Mouse (Mus musculus) neutrophil, adult 5-6 weeks (primary cell): Measurements from ENCODE around the gene Rfxap. TPM values are rescaled to one million over a fixed set of nuclear protein-coding genes. Genes with fewer than 3 reads are reported as not detected.
"Not testable (repeated sequence)": the region's sequence is repeated elsewhere in the genome, so short reads cannot be mapped to it uniquely, and the experiment has no call there.

Source experiments
- ATAC-seq: fragments of 151-379, 151-347 bp; 2 replicates; pipeline ENCODE4 v1.8.0; 2017; ENCODE audit warnings: mild to moderate bottlenecking, moderate TSS enrichment; ENCODE audit not compliant: insufficient number of reproducible peaks, poor library complexity, low FRiP score, severe bottlenecking; ENCODE audit errors: extremely low read depth
- total RNA-seq: library from RNA; stranded (forward); fragments of 200-1000 nt; gene quantifications from 2 replicates; pipeline ENCODE4 v1.2.3, GENCODE M21; 2017

Rfxap gene
- total RNA-seq, 1 experiment from 2014 or later: 64.8 TPM

- ATAC-seq: no peak
These were observed 38.0 kb downstream of the Rfxap start for GRCm38 (mm10) chr3:54769349-54770275.

- no peak for ATAC-seq
These were observed 39.0 kb downstream of the Rfxap start for GRCm38 (mm10) chr3:54768592-54768991.

- no peak for ATAC-seq
These were observed 40.8 kb downstream of the Rfxap start for GRCm38 (mm10) chr3:54766811-54767210.

DNA sequence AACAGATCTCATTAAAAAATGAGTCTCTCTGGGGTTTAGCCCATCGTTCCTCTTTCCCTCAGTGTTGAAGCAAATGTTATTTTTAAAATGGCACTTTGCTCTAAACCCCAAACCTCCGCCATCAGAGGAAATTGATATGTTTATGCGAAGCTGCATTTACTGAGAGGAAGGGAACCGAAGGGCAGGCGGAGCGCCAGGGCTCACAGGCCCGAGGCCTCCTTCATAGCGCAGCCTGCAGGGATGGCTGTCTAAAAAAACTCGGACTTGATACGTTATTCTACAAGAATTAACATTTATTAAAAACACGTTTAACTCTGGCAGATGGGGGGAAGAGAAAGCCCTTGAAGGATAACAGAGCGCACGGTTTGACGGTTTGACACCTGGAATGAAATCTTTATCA is 41.6 kb downstream of the Rfxap start:
- no peak for ATAC-seq

DNA sequence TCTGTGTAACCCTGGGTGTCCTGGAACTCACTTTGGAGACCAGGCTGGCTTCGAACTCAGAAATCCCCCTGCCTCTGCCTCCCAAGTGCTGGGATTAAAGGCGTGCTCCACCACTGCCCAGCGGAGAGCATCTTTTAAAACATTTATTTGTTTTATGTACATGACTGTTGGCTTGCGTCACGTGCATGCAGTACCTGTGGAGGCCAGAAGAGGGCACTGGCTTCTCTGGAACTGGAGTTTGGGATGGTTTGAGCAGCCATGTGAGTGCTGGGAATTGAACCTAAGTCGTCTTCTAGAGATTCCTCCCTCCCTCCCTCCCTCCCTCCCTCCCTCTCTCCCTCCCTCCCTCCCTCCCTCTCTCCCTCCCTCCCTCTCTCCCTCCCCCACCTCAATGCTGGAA is 42.1 kb downstream of the Rfxap start:
- not testable (repeated sequence) for ATAC-seq

DNA sequence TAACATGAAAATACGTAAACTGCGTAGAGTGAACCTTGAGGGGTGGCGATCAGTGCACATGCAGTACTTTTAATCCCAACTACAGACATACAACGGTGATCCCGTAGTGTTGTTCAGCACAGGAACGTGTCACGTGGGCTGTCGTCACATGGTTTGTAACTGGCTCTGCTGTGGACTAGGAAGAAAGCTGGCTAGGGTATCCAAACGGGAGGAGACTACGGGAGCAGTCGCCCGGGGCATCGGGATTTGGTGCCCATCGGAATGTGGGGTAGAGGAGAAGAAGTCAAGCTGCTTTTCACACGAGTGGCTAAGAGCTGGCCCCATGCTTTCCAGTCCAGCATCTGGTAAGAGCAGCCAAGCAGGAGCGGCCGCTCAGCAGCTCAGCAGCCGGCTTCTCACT is 43.2 kb downstream of the Rfxap start:
- ATAC-seq: no peak

- no peak for ATAC-seq
These were observed 46.3 kb downstream of the Rfxap start for GRCm38 (mm10) chr3:54761258-54761657.

GRCm38 (mm10) chr3:54760321-54761115 is 47.1 kb downstream of the Rfxap start:
- ATAC-seq: no peak

DNA sequence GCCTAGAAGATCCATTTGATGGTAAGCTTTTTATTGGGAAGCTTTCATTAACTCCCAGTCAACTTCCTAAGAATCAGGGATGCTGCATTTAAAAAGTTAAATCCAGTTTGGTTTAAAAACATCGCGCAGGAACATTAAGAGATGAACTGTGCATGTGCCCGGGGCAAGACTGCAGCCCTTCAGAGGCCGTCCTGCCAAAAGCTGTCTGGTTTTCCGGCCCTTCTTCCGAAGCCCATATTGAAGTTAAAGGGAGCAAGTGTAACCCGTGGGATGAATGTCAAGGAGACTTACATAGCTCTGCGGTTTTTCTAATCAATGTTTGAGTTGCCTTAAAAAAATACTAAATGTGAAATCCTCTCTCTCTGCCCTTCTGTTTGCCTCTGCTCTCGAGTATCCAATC is 48.4 kb downstream of the Rfxap start:
- ATAC-seq: no peak

- no peak for ATAC-seq
These were observed 50.1 kb downstream of the Rfxap start for GRCm38 (mm10) chr3:54757446-54757845.

DNA sequence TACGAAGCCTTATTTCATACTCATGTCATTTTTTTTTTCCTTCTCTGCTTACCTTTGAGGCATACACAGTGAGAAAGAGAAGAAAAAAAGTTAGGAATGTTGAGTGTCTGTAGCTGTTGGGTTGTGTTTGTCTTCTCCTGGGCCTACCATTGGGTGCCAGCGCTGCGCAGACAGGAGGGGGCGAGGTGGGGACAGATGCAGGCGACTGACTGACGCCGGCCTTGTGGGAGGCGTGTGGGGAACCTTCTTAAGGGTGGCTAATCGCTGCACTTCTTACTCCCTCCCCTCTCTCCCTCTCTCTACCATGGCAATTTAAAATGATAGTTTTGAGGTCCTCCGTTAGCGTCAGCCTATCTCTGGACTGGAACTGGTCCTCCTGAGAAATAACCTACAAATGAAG is 51.5 kb downstream of the Rfxap start:
- ATAC-seq: no peak

DNA sequence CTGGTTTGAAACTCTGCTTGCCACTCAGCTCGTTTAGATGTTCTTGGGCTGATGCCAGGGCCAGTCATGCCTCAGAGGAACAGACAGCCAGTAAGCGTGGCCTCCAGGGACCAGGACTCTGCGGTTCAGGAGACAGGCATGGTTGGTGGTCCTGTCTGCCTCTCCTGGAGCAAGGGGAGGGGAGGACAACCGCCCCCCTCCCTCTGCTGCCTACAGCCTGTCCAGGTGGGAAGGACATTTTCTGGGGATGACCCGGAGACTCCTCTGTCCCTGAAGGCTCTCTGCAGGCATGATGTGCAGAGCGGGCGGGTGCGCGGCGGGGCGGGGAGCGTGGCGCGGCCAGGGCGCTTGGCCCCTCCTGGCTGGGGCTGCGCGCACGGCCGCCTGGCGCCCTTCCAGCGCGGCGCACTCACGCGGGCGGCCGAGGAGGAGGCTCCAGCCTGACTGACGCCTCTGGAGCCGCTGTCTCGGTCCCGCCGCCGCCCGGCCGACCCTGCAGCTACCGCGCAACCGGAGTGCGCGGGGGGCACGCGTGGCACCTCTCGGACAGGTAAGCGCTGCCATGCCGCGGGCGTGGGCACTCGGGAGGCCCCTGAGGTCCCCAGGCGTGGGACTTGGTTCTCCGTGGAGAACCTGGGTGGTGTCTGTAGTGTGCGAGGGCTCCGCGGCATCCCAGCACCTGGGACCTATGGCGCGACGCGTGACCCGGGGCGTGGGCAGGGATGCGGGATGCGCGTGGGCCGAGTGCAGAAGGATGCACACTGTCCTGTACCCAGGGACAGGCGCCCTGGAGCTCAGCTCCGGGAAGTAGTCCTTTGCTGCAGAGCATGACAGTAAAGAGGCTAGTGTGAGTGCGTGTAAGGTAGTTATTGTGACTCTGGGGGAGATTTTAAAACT is 52.2 kb downstream of the Rfxap start, which contains the start of gene Smad9:
Gene Smad9, plus strand, starts transcription at position 438 of the 897 bp plus-strand sequence.
- ATAC-seq: no peak

DNA sequence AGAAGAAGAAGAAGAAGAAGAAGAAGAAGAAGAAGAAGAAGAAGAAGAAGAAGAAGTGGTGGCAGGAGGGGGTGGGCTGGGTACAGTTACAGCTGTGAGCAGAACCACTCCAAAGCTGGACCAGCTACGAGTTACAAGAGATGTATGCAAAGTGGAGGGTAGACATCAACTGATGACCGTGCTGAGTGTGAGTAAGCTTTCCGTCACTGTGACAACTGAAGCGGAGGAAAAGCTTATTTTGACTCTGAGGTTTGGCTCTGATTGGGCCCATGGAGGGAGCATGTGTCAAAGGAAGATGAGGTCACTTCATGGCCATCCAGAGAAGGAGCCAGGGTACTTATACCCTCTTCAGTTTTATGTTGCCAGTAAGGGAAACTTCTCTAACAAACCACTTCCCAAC is 54.2 kb downstream of the Rfxap start:
- no peak for ATAC-seq

Other genes with a start within 250 kb of the Rfxap start
- gene Supt20, start 115.0 kb downstream of the Rfxap start, total RNA-seq: 160 and 167 TPM in 2 replicates
- gene Gm21958, start 93.4 kb downstream of the Rfxap start, total RNA-seq: 1.2 TPM in 1 of 2 replicates, not detected in the other
- gene Exosc8, start 72.4 kb downstream of the Rfxap start, total RNA-seq: 75.8 and 93.7 TPM in 2 replicates
- 21.2 and 23.9 TPM in 2 replicates for gene Alg5, start 72.3 kb downstream of the Rfxap start, total RNA-seq
- gene Smad9, start 52.2 kb downstream of the Rfxap start, total RNA-seq: not detected in 2 replicates
- not detected in 2 replicates for gene Sertm1, start 108.1 kb upstream of the Rfxap start, total RNA-seq
- gene Ccna1, start 247.7 kb upstream of the Rfxap start, total RNA-seq: not detected in 2 replicates